Mouse (Mus musculus): ENCODE measurements around the gene Rpl12. TPM values are rescaled to one million over a fixed set of nuclear protein-coding genes. Genes with fewer than 3 reads are reported as not detected.
A peak's percentile ranks its signal among the peaks of the same experiment; 100 is the strongest.

Gene Rpl12
- polyA plus RNA-seq (2012; rRNA removed) (311 and 646 TPM in 2 replicates), polyA plus RNA-seq (2014; fragmentation: Nextera tagmentation; extraction: Ambion mirVana) (144 and 162 TPM in 2 replicates)

- peaks cover 8 to 18% of the 10 kb centered on the region in 2 experiments for H3K4me1 ChIP-seq (replicated peaks; ENCODE audit: control insufficient read depth in 2 of 2, insufficient read depth in 2 of 2, low read length in 1 of 2)
- H3K36me3 ChIP-seq (replicated peaks; ENCODE audit: control insufficient read depth, insufficient read depth, low read depth), result peaks cover 19% of the 10 kb centered on the region
- H3K9me3 ChIP-seq (ENCODE audit: control insufficient read depth, low read length), result no peaks in the 10 kb centered on the region
- 3% methylated on average over 55 of the region's 55 CpGs for WGBS (ENCODE audit: insufficient replicate concordance)
- H3K4me3 ChIP-seq (ENCODE audit: insufficient read depth in 1 of 2, low read depth in 2 of 2, low read length in 2 of 2), result peak within 1 kb of the TSS; percentile 71 to 77
- H3K4me2 ChIP-seq (ENCODE audit: low read depth), result peak within 1 kb of the TSS; percentile 86
- H3K9ac ChIP-seq (replicated peaks), result peak within 1 kb of the TSS; percentile 88
- ATAC-seq (ENCODE audit: insufficient read depth), result peak; percentile 85
- peak within 1 kb of the TSS; percentile 68 for H3K27ac ChIP-seq
- DNase-seq (ENCODE audit: low read depth in 3 of 3, low spot score in 3 of 3), result peak; percentile 78 to 85 (median 84)
- peak; percentile 82 for TF ChIP-seq EP300 (IDR thresholded peaks at IDR 0.05; ENCODE audit: low read depth)
- TF ChIP-seq CTCF (IDR thresholded peaks at IDR 0.05; ENCODE audit: low read depth), result no peak
- no peaks in the 10 kb centered on the region for H3K27me3 ChIP-seq (ENCODE audit: control insufficient read depth, insufficient read depth, low read length)
Observed at GRCm38 (mm10) chr2:32961192-32961995, at the start of gene Rpl12, which contains the start of gene Lrsam1. TSS of gene Rpl12 (plus strand) at chr2:32961559. TSS of gene Lrsam1 (minus strand) at chr2:32961614.

GRCm38 (mm10) chr2:32911639-32912182 is 49.6 kb upstream of the Rpl12 start:
- DNase-seq (ENCODE audit: low read depth in 3 of 3, low spot score in 3 of 3) (no peak), ATAC-seq (ENCODE audit: insufficient read depth) (no peak)
- Histone ChIP-seq H3K4me3 (ENCODE audit: insufficient read depth in 1 of 2, low read depth in 2 of 2, low read length in 2 of 2) (no peak overlapping the region), H3K4me2 (ENCODE audit: low read depth) (no peak overlapping the region), H3K27ac (no peak overlapping the region), H3K36me3 (replicated peaks; ENCODE audit: control insufficient read depth, insufficient read depth, low read depth) (no peaks in the 10 kb centered on the region), H3K9ac (replicated peaks) (no peak overlapping the region), H3K27me3 (ENCODE audit: control insufficient read depth, insufficient read depth, low read length) (no peaks in the 10 kb centered on the region), H3K9me3 (ENCODE audit: control insufficient read depth, low read length) (no peaks in the 10 kb centered on the region), H3K4me1 (replicated peaks; ENCODE audit: control insufficient read depth in 2 of 2, insufficient read depth in 2 of 2, low read length in 1 of 2) (peaks cover 0 to 2% of the 10 kb centered on the region in 2 experiments; a peak in 2 of 4 replicates)
- TF ChIP-seq EP300 (IDR thresholded peaks at IDR 0.05; ENCODE audit: low read depth), result no peak
- TF ChIP-seq CTCF (IDR thresholded peaks at IDR 0.05; ENCODE audit: low read depth), result no peak
- WGBS (ENCODE audit: insufficient replicate concordance), result 73% methylated on average over 7 of the region's 7 CpGs

GRCm38 (mm10) chr2:32912210-32912804 is 49.1 kb upstream of the Rpl12 start:
- WGBS (ENCODE audit: insufficient replicate concordance), result 28% methylated on average over 19 of the region's 19 CpGs
- ATAC-seq (ENCODE audit: insufficient read depth) (no peak), DNase-seq (ENCODE audit: low read depth in 3 of 3, low spot score in 3 of 3) (peak; percentile 67 to 72 (median 71))
- Histone ChIP-seq H3K4me1 (replicated peaks; ENCODE audit: control insufficient read depth in 2 of 2, insufficient read depth in 2 of 2, low read length in 1 of 2) (0 out of 4 replicates have a peak, but pooled peaks cover 0 to 2% of the 10 kb centered on the region in 2 experiments), H3K9ac (replicated peaks) (no peak overlapping the region), H3K4me2 (ENCODE audit: low read depth) (no peak overlapping the region), H3K36me3 (replicated peaks; ENCODE audit: control insufficient read depth, insufficient read depth, low read depth) (no peaks in the 10 kb centered on the region), H3K4me3 (ENCODE audit: insufficient read depth in 1 of 2, low read depth in 2 of 2, low read length in 2 of 2) (no peak overlapping the region), H3K27me3 (ENCODE audit: control insufficient read depth, insufficient read depth, low read length) (no peaks in the 10 kb centered on the region), H3K27ac (no peak overlapping the region), H3K9me3 (ENCODE audit: control insufficient read depth, low read length) (no peaks in the 10 kb centered on the region)
- TF ChIP-seq CTCF (IDR thresholded peaks at IDR 0.05; ENCODE audit: low read depth), result peak; percentile 100
- no peak for TF ChIP-seq EP300 (IDR thresholded peaks at IDR 0.05; ENCODE audit: low read depth)

- ATAC-seq (ENCODE audit: insufficient read depth) (no peak), DNase-seq (ENCODE audit: low read depth in 3 of 3, low spot score in 3 of 3) (no peak)
- Histone ChIP-seq H3K4me1 (replicated peaks; ENCODE audit: control insufficient read depth in 2 of 2, insufficient read depth in 2 of 2, low read length in 1 of 2) (peaks cover 0 to 3% of the 10 kb centered on the region in 2 experiments; a peak in 2 of 4 replicates), H3K27ac (no peak overlapping the region), H3K4me2 (ENCODE audit: low read depth) (no peak overlapping the region), H3K36me3 (replicated peaks; ENCODE audit: control insufficient read depth, insufficient read depth, low read depth) (no peaks in the 10 kb centered on the region), H3K9ac (replicated peaks) (no peak overlapping the region), H3K9me3 (ENCODE audit: control insufficient read depth, low read length) (no peaks in the 10 kb centered on the region), H3K4me3 (ENCODE audit: insufficient read depth in 1 of 2, low read depth in 2 of 2, low read length in 2 of 2) (no peak overlapping the region), H3K27me3 (ENCODE audit: control insufficient read depth, insufficient read depth, low read length) (no peaks in the 10 kb centered on the region)
- WGBS (ENCODE audit: insufficient replicate concordance), result 73% methylated on average over 5 of the region's 5 CpGs
- no peak for TF ChIP-seq EP300 (IDR thresholded peaks at IDR 0.05; ENCODE audit: low read depth)
- no peak for TF ChIP-seq CTCF (IDR thresholded peaks at IDR 0.05; ENCODE audit: low read depth)
Observed at GRCm38 (mm10) chr2:32914362-32914761, 47.0 kb upstream of the Rpl12 start.

- Histone ChIP-seq H3K4me3 (ENCODE audit: insufficient read depth in 1 of 2, low read depth in 2 of 2, low read length in 2 of 2) (no peak overlapping the region), H3K4me2 (ENCODE audit: low read depth) (no peak overlapping the region), H3K9me3 (ENCODE audit: control insufficient read depth, low read length) (no peaks in the 10 kb centered on the region), H3K27me3 (ENCODE audit: control insufficient read depth, insufficient read depth, low read length) (no peaks in the 10 kb centered on the region), H3K4me1 (replicated peaks; ENCODE audit: control insufficient read depth in 2 of 2, insufficient read depth in 2 of 2, low read length in 1 of 2) (peaks cover 0 to 3% of the 10 kb centered on the region in 2 experiments; a peak in 2 of 4 replicates), H3K36me3 (replicated peaks; ENCODE audit: control insufficient read depth, insufficient read depth, low read depth) (no peaks in the 10 kb centered on the region), H3K27ac (no peak overlapping the region), H3K9ac (replicated peaks) (no peak overlapping the region)
- ATAC-seq (ENCODE audit: insufficient read depth) (peak; percentile 19), DNase-seq (ENCODE audit: low read depth in 3 of 3, low spot score in 3 of 3) (no peak)
- 70% methylated on average over 3 of the region's 3 CpGs for WGBS (ENCODE audit: insufficient replicate concordance)
- TF ChIP-seq EP300 (IDR thresholded peaks at IDR 0.05; ENCODE audit: low read depth), result no peak
- TF ChIP-seq CTCF (IDR thresholded peaks at IDR 0.05; ENCODE audit: low read depth), result no peak
Observed at GRCm38 (mm10) chr2:32914896-32915295, 46.5 kb upstream of the Rpl12 start.

Data from liver, embryonic 14.5 days (tissue).